Mouse (Mus musculus) embryo, embryonic 11 days (tissue): Measurements from ENCODE around the gene Polr3e.
"Not testable (repeated sequence)": the region's sequence is repeated elsewhere in the genome, so short reads cannot be mapped to it uniquely, and the experiment has no call there.

Experiments used
- DNase-seq: peaks from one replicate; pipeline ENCODE4 v3.0.0-alpha.2; 2015

Polr3e gene

DNA sequence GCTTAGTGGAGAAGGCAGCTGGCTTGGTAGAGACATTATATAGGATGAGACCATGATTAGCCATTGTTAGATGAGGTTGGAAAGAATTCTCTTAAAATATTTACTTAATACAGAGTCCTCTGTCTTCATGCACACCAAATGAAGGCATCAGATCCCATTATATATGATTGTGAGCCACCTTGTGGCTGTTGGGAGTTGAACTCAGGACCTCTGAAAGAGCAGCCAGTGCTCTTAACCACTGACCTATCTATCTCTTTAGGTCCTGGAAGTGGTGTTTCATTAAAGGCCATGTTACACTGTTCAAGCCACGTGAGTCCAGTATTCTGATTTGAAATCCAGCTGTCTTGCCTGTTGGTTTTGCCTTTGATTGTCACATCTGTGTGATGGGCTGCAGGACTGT is 4.2 kb upstream of the Polr3e start:
- peak; percentile 14 for DNase-seq

DNA sequence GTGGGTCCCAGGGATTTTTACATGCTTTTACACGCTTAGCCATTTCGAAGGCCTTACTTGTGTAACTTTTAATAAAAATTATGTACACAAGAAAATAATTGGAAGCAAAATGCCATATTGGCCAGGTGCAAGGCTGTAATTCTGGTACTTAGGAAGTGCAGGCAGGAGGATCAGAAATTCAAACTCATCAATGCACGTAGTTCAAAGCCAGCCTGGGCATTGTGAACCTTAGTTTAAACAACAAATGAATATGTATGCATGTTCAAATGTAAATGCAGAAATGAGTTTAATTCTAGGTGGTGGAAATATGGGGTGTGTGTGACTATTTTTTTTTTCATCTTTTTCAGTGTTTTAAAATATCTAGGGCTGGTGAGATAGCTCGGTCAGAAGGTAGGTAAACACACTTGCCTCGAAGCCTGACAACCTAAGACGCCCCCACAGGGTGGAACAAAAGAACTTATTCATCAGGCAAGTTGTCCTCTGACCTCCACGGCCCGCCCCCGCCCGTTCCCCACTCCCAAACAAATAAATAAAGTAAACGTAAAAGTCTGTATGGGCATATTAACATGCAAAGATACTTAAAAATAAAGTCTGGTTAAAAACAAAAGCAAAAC is 1.2 kb upstream of the Polr3e start:
- peak; percentile 25 for DNase-seq

DNA sequence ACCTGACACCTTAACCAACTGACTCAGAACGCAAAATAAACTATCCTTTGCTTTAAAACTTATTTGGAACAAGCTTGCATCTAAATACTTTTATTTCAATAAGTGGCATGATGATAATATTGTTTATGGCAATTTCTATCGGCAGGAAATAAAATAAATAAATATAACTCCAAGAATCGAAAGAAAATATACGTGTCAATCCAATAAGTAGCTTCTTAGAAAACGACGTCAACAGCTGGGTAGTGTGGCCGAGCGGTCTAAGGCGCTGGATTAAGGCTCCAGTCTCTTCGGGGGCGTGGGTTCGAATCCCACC is 309 bp upstream of the Polr3e start:
- no peak for DNase-seq

DNA sequence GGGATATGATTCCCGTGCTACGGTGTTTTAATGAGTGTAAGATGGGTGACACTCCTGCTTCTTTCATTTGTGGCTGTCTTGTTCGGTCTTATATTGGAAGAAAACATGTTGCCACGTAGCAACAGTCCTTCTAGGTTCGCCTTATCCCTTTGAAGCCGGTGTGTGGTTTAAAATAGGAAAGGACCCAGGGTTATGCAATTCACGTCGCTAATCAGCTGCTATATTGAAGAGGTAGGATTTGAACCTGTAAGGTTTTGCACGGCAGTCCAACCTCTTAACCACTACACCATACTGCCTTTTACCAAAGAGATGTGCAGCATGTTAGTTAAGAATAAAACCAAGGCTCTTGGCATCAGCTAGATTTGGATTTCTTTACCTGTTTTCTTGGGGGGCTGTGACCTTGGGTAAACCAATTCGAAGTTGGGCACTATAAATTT is 1.0 kb downstream of the Polr3e start:
- peak; percentile 83 for DNase-seq

DNA sequence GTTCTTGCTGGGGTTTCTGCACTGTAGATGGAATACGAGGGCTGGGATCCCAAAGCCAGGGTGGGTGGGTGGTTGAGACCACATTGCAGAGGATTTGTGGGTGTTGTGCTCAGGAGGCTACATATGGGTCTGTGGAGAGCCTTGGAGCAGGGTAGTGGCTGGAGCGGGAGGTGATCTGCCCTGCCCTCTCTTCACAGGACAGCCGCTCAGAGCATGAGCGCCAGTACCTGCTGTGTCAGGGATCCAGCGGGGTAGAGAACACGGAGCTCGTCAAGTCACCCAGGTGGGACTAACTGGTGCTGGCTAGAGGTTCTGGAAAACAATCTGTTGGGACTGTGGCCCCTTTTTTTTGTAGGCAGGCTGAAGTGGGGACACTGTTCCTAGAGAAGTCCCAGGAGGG is 15.6 kb downstream of the Polr3e start:
- no peak for DNase-seq

DNA sequence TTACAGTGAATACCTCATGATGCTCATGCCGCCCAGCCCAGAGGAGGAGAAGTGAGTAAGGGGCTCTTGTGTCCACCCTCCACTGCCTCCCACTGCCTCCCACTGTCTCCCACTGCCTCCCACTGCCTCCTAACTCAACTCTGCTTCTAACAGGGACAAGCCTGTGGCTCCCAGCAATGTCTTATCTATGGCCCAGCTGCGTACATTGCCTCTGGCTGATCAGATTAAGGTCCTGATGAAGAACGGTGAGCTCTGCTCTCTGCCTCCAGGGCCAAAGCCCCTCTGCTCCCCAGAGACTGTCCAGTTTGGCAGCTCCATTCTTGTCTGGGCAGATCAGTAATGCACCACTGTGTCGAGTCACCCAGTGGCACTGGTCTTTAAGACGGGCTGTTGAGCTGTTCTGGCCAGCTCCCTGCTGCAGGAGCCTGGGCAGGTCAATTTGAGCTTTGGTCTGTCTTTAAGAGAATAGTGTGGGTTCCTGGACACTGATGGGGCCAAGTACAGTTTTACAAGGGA is 16.2 kb downstream of the Polr3e start:
- no peak for DNase-seq

DNA sequence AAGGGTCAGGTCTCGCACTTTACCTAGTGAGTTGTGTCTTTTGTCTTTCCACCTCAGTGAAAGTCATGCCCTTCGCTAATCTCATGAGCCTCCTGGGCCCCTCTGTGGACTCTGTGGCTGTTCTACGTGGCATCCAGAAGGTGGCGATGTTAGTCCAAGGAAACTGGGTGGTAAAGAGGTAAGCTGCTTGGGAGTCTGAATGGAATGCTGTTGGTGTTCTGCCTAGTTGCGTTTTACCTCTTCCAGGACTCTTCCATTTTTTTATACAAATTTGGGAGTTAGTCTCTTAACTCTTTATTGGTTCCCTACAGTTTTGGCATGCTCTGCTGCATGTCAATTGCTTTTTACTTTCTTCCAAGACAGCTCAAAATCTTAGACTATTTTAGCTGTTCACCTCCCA is 17.2 kb downstream of the Polr3e start:
- peak; percentile 71 for DNase-seq

DNA sequence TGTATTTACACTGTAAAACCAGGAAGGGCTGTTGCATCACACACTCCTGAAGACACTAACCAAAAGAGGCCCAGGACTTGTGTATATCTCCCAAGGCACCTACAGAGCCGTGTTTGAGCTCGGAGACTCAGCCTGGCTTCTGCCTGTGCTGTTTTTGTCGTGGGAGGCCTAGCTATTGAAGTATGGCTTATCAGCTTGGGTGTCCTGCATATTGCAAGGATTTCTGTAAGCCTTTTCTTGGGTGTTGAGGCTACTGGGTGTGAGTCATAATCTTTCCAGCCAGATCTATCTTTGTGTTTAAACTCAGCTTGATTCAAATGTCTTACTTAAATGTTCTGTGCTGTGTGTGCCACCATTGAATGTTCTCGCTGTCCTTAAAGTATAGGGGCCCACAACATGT is 19.0 kb downstream of the Polr3e start:
- no peak for DNase-seq

DNA sequence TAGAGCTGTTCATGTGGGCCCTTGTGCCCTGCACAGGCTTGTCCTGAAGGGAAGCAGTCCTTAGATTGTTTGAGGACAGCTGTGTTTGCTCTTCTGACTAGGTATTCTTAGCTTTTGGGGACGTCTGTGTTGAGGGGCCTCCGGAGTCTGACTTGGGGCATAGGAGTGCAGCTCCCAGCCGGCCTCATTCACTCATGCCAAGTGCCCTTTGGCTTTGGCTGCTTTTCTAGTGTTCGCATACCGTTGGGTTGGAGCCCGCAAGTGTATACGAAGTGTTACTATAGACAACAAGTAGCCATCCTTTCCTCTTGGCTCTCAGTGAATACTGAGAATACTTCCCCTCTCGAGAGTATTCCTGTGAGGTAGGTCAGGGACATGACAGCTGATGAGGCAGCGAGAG is 20.7 kb downstream of the Polr3e start:
- no peak for DNase-seq

DNA sequence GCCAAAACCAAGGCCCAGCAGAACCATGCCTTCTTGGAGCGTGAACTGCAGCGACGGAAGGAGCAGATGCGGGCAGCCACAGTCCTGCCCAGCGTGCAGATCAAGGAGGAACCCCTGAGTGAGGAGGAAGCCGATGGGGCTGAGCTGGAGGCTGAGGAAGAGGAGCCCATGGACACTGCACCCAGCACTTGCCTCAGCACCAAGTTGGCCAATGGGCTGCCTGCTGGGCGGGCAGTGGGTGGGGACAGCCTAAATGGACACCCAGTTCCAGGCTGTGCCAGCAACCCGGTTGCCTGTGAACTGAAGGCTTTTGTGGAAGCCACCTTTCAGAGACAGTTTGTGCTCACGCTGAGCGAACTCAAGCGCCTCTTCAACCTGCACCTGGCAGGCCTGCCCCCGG is 22.8 kb downstream of the Polr3e start:
- DNase-seq = no peak

DNA sequence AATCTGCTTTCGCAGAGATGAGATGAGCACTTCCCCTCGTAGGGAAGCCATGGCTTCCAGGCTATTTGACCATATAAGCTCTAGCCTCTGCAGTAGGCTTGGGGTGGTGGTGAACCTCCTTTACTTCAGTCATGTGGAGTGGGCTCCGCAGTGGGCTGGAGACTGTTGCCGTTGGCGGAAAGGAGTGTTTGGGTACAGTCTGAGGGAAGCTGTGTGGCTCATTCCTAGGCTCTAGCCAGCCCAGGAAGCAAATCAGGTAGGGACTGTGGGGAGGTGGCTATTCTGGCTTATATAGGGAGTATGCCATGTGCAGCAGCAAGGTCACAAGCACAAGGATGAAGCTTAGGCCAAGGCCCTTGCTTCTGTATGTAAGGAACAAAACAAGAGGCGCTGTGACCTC is 23.7 kb downstream of the Polr3e start:
- no peak for DNase-seq

DNA sequence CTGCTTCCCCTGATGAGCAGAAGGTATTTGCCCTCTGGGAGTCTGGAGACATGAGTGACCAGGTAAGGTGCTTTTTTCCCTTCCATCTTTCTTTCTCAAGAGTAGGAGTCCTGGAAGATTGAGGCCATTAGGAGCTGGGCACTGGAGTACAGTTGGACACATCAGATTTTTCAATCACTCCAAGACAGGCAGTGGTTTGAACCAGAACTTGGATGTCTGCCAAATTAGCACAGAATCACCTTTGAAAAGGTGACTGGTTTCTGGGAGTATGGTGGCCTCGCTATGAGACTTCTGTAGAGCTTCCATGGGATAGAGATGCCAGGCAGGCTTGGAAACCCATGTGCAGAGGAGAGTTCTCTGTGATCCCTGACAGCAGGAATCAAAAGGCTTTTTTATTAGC is 25.0 kb downstream of the Polr3e start:
- no peak for DNase-seq

DNA sequence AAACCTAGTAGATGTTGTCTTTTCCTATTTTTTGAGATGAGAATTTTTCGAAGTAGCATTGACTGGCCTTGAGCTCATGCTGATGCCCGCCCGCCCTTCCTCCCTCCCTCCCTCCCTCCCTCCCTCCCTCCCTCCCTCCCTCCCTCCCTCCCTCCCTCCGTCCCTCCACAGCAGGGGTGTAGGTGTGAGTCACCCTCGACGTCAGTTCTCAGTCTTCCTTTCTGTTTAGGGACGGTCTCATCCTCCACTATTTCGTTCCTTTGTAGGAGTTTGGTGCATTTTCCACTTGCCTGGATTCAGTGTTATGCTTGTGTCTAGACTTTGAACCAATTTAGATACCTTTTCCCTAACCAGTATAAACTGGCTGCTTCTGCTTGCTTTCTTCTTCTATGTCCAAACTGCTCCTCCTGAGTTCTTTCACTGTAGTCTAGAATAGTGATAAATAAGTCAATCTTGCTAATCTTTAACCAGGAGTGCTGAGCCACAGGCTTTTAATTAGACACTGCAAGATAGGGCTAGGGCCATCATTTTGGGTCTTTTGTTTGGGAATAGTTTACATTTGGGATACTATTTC is 26.5 kb downstream of the Polr3e start:
- DNase-seq = no peak

DNA sequence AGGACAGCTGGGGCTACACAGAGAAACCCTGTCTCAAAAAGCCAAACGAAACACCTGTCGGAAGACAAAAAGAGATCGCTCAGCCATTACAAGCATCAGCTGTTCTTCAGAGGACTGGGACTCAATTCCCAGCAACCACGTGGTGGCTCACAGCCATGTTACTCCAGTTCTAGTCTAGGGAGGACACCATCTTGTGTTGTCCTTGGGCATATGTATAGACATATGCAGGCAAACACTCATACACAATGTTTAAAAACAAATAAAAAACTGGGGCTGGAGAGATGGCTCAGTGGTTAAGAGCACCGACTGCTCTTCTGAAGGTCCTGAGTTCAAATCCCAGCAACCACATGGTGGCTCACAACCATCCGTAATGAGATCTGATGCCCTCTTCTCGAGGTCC is 36.0 kb downstream of the Polr3e start:
- not testable (repeated sequence) for DNase-seq

DNA sequence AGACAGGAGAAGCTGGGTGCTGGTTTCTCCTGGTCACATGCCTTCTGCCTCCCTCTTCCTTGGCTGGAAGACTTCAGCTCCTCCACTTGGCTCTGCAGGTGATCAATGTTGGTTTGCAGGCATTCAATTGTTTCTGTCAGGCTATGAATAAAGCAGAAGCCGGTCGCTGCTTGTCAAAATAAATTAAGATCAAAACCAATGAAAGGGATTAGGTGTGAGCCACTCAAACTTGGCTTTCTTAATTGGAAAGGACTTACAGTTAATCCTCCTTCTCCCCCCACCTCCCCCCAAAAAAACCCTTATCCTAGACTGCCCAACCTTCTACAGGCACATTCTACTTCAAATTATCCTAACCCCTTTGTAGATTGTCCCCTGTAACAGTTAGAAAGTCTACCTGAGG is 42.6 kb downstream of the Polr3e start:
- no peak for DNase-seq

DNA sequence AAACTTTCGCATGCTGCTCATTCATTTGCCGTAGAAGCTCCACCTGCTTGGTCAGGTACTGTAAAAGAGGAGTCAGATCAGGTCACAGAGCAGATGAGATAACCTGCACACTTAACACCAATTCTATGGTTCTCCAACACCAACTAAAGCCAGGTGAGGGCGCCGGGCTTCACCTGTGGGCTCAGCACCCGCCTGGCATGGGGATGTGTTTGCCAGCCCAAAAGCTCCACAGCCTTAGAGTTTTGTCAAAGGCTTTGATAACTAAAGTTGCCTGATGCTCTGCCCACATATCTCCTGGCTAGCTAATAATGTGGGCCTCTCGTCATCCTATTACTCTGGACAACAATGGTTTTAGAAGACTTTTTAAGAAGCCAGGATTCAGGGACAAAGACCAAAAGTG is 43.1 kb downstream of the Polr3e start:
- no peak for DNase-seq

DNA sequence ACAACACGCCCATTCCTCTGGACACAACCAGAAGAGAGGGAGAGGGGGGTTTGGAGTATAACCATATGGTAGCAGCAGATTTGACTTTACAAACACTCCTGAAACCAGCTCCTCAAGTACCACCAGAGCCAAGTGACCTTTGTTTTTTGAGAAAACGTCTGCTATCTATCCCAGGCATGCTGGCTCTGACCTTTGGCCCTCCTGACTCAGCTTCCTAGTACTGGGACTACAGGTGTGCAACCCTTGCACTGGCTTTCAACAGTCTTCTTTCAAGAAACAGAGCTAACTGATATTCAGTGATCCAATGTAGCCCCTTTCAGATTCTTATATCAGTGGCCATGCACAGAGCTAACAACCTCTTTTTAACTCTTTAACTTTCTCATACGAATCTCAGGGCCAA is 44.3 kb downstream of the Polr3e start:
- no peak for DNase-seq

DNA sequence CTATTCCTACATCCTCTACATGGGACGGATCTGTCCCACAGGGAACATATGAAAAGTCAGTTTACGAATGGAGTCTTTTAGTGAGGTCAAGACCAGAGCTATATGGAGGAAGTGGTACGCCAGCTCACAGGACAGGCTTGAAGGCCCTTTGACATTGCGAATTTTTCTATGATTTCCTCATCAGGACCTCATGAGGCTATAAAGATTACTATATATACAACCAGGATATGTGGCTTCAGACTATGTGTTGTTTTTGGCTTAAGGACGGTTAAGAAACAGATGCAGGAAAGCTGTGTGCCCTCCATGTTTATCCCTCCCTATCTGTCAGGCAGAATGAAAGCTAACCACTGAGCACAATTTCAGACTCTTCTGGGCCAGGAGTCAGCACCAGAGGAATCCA is 45.6 kb downstream of the Polr3e start:
- no peak for DNase-seq

DNA sequence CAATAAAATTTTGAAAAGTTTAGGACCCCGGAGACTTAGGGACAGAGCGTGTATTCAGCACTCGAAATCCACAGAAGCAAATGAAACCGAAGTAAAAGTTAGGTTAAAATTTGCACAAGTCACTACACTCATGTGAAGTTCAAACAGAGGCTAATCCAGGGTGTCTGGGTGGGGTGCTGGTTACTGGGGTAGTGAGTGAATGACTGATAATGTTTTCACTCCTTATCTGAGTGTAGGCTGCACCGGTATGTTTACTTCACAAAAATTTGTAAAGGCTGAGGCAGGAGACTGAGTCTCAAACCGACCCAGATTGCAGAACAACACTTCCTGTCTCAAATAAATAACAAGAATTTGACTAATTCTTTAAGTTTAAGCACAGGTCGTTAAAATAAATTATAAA is 51.7 kb downstream of the Polr3e start:
- DNase-seq = no peak

DNA sequence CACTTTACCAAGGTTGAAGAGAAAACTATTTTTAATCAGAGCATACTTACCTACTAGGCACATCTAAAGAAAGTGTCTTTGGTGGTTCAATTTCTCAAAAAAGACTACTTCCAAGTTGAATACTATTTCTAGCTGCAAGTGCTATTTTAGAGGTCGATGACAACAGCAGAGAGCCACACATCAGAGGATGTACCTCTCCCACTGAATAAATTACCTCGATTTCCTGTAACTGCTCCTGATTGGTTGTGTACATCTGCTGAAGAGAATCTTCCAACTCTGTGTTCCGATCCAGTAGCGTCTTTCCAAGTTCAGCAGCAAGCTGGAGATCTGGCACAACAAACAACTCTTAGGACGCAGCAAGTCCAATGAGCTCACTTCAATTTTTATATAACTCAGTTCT is 52.6 kb downstream of the Polr3e start:
- no peak for DNase-seq

DNA sequence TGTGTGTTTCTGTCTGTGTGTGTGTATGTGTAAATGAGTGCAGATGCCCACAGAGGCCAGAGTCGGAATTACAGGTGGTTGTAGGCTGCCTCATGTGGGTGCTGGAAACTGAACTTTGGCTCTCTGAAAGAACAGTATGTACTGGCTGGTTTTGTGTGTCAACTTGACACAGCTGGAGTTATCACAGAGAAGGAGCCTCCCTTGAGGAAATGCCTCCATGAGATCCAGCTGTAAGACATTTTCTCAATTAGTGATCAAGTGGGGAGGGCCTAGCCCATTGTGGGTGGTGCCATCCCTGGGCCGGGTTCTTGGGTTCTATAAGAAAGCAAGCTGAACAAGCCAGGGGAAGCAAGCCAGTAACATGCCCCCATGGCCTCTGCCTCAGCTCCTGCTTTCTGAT is 54.9 kb downstream of the Polr3e start:
- DNase-seq = not testable (repeated sequence)

DNA sequence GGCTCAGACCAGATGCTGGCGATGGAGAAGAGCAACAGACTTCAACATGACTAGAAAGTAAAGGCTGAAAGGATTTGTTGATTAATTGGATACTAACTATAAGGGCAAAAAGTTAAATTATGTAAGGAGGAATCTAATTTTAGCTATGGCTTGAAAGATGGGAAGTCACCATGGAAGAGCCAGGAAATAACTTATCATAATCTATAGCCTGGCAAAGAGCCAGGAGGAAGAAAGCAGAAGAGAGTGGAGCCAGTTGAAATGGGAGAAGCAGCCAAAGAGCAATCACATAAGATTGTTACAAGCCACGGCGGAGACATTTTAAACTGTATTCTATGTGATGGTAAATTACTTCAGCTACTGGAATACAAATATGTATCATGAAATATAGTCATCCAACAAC is 56.5 kb downstream of the Polr3e start:
- DNase-seq = no peak

DNA sequence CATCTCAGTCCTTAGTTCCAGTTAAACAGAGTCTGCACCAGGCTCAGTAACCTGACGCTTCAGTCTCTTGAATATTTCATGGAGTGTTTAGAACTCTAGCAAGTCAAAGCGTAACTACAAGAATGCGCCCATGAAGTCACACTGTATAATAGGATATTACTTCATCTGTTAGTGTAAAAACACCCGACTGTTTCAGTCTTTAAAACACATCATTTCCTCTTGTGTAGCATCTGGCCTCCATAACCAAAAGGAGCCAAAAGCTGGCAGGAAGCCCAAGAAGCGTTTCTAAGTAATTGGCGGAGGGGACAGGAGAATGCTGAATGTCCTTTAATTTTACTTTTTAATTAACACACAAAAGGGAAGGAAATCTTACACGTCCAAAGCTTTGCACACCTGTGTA is 59.5 kb downstream of the Polr3e start:
- DNase-seq = no peak

DNA sequence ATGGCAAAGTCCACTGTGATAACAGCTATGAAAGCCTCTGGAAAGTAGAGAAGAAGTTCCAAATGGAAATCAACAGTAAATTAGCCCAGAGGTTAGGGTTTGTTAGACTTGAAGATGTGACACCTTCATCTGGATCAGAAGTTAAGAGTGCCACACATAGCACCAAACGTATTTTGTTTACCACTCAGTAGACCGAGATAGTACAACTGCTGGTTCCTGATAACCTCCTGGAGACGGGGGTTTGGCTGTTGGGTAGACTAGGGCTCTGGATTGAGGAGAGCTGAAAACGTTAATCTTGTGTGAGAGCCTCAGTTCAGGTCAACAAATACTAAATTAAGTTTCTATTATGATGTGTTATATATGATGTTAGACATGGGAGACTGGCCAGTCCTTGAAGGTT is 62.5 kb downstream of the Polr3e start:
- no peak for DNase-seq
